Mouse (Mus musculus) T-helper 2 cell (primary cell): Measurements from ENCODE around the gene Caly.

Experiments used
- in situ Hi-C: fragments of 300-600 bp; cut with MboI, MseI; formaldehyde crosslinking; loops from one replicate; pipeline ENCODE4 v1.15.1; 2025; ENCODE audit warnings: high pct_unique_total_duplicates

The Caly gene

DNA sequence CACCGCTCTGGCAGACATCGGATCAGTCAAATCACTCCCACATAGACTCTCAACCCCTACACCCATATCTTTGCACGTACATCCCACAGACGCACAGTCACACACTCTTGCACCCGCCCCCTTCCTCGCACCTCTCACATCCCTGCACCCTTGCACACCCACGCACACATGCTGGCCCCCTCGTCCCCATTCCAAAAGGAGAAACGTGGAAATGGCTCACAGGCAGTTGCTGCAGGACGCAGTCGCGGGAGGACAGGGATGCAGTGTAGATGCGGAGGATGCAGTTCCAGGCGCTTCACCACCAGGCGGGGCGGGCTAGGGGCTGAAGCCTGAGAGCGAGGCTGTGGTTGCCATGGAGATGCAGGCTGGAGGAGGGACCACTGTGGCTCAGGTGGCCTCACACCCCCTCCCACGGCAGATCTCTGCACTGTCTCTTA, at the start of gene Caly:
TSS of gene Caly (minus strand) at position 307 of the 437 bp plus-strand sequence.
- in situ Hi-C loops = loop anchor here (5.0 kb wide), 1 partner anchor 55 kb away; the partner anchor contains the start of gene Mtg1

GRCm38 (mm10) chr7:140127911-140128310, 45.6 kb upstream of the Caly start:
- in situ Hi-C loops = no loop called here

- in situ Hi-C loops = no loop called here
Measured at GRCm38 (mm10) chr7:140126934-140127333, 44.6 kb upstream of the Caly start.

DNA sequence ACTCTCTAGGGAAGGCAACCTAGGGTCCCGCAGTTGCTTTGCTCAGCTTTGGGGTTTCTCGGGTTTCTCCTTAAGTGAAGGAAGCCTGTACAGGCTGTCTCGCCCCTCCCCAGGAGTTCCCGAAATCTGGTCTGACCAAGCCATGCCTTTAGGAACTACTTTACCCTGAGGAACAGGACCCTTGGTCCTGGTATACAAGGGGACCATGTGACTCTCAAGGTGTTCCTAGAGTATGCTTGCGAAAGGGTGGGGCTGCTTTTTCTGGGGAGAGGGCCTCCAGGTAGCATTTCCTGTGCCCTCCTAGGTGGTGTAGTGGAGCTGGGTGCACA, 43.6 kb upstream of the Caly start:
- in situ Hi-C loops = no loop called here

DNA sequence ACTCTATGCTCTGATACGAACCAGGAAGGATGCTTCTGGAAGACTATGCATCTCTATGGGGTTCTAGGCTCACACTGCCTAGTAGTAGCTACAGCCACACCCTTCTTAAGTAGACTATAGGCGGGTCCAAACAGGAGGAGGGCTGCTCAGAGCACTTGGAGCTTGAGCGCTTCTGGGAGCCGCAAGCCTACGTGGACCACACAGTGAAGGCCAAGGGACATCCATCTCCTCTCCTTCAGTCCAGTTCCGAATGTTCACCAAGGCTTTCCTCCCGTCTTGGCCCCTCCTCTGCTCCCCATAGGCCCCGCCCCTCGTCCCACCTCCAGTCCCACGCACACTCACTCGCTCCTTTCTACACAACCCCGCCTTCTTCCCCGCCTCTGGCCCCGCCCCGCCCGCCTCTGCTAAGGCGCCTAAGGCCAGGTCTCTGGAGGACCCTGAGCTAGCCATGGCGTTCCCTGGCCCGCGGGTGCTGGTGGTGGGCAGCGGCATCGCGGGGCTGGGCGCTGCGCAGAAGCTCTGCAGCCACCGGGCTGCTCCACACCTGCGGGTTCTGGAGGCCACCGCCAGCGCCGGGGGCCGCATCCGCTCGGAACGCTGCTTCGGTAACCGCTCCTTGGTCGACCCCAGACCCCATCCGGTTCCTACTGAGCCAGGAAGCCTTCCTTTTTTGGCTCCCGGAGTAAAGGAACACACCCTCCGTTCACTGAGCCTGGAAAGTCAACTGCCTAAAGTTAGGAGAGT, 43.1 kb upstream of the Caly start:
- in situ Hi-C loops = no loop called here

- in situ Hi-C loops = no loop called here
Measured at GRCm38 (mm10) chr7:140124382-140124781, 42.0 kb upstream of the Caly start.

- in situ Hi-C loops = no loop called here
Measured at GRCm38 (mm10) chr7:140122765-140123164, 40.4 kb upstream of the Caly start.

DNA sequence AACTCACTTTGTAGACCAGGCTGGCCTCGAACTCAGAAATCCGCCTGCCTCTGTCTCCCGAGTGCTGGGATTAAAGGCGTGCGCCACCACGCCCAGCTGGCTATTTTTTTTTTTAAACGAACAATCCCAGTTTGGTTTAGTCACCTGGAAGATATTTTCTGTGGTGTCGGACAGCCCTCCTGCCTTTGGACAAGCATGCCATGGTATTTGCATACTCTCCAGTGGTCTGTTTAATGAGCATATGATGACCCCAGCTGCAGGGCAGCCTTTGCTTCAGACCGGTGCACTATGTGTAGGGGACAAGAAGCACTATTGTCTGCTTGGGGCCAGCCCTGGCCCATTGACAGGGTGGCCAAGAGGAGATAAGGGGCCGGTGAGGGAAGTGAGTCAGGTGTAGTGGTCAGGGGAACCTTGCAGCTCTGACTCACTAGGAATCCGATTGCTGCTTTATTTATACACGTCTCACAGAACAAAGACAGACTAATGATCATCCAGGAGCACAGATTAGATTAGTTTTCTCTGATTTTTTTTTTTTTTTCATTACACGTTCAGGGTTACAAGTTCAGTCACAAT, 39.1 kb upstream of the Caly start:
- in situ Hi-C loops = no loop called here

DNA sequence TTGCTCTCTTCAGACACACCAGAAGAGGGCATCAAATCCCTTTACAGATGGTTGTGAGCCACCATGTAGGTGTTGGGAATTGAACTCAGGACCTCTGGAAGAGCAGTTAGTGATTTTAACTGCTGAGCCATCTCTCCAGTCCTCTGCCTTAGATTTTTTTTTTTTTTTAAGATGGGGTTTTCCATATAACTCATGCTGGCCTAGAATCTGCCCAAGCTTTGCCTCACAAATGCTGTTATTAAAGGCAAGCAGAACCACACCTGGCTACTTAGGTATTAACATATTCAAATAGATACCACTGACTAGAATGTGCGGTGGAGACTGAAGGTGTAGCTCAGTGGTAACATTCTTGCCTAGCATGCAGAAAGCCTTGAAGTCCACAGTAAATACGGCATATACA, 38.1 kb upstream of the Caly start:
- in situ Hi-C loops = no loop called here

GRCm38 (mm10) chr7:140116329-140117054, 34.1 kb upstream of the Caly start, which contains the start of gene Echs1:
Gene Echs1, minus strand, starts transcription at chr7:140116476.
- in situ Hi-C loops = no loop called here

- in situ Hi-C loops = no loop called here
Measured at GRCm38 (mm10) chr7:140115583-140116328, 33.4 kb upstream of the Caly start, which contains the start of gene Paox. Gene Paox, plus strand, starts transcription at chr7:140115799.

GRCm38 (mm10) chr7:140111943-140112342, 29.6 kb upstream of the Caly start:
- in situ Hi-C loops = no loop called here

DNA sequence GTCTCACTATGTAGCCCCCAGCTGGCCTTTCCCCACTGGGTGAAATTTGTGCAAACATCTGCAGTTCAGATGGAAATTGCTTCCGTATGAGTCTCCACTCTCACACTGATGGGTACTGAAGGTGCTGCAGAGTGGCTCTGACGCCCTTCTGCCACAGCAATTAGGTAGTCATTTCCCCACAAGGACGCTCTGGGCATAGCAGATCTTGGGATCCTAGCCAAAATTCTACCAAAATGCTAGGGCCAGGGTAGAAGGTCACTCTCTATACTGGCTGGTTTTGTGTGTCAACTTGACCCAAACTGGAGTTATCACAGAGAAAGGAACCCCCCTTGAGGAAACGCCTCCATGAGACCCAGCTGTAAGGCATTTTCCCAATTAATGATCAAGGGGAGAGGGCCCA, 21.7 kb upstream of the Caly start:
- in situ Hi-C loops = no loop called here

DNA sequence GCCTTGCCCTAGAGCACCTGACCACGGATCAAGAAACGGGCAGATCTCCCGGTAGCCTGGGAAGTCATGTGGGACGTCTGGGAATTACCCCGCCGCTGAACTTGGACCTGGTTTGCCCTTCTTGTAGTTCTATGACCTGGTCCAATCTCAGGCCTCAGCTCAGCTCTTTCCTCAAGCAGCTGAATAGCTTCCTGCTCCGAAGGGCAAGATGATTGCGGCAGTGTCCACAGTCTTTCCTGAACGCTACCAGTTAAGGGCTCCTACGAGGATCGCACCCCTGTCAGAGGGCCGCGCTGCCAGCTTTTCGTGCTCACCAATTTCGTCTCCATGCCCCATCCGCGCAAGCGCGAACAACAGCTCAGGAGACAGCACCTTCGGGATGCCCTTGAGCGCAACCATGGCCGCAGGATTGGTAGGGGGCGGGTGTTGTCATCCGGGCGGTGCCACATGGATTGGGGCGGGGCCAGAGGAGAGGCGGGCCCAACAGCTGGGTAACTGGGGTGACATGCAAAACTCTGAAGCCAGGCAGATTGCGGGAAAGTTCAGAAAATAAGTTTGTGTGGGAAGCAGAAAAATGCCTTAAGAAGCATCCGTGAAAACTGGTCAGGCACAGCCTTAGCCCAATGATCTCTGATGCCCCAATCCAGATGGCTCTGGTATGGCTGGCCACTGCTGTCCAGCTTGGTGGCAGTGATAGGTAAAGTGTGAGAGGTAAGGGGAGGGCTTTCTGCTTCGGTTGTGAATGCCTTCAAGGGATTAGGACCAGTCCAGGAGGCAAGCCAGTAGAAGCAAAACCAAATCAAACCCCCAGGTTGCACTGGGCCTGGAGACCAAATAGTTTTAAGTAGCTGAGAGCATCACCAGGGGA, 19.9 kb upstream of the Caly start, which contains the start of gene Fuom:
TSS of gene Fuom (minus strand) at position 449 of the 868 bp plus-strand sequence.
- in situ Hi-C loops = no loop called here

GRCm38 (mm10) chr7:140101498-140101897, 19.1 kb upstream of the Caly start:
- in situ Hi-C loops = no loop called here

DNA sequence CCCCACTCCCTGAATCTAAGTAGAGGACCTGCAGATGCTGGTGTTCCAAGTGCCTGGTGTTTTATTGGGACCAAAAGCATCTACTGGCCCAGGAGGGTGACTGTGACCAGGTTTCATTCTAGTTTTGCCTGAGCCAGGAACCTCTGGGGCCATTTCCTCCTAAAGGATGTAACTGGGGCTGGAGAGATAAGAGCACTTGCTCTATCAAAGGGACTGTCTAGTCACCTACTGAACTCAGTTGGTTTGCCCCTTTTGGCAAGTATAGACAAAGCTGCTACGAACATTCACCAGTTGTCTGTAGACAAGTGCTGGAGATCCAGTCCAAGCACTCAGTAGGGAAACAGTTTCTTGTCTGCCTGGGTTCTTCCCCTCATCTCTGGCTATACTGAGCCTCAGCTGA, 16.1 kb upstream of the Caly start:
- in situ Hi-C loops = no loop called here

- in situ Hi-C loops = no loop called here
Measured at GRCm38 (mm10) chr7:140096055-140096454, 13.7 kb upstream of the Caly start.

DNA sequence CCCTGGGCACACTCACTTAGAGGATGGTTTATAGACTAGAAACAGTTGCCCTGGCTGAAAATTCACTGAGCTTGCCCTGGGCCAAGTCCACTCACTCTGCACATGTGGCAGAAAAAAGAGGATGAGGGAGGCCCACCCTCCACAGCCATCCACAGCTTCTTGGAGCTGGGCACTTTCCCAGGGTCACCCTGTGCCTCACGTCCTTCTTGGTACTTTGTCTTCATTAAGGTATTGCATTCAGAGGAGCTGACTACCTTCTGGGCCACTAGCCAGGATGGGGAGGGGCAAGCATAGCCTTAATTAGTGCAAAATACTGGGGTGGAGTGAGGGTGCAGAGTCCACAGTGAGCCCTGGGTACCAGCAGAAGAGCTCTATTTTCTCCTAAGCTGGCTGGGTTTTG, 13.2 kb upstream of the Caly start:
- in situ Hi-C loops = no loop called here

- in situ Hi-C loops = no loop called here
Measured at GRCm38 (mm10) chr7:140094954-140095353, 12.6 kb upstream of the Caly start.

GRCm38 (mm10) chr7:140092924-140093528, 10.7 kb upstream of the Caly start, which contains the start of gene Prap1:
Gene Prap1, plus strand, starts transcription at chr7:140093395.
- in situ Hi-C loops = no loop called here
